Mouse (Mus musculus) gonadal fat pad, adult 2 months (tissue): ENCODE measurements around the gene Vmn2r47. TPM values are rescaled to one million over a fixed set of nuclear protein-coding genes. Genes with fewer than 3 reads are reported as not detected.
"Not testable (repeated sequence)": the region's sequence is repeated elsewhere in the genome, so short reads cannot be mapped to it uniquely, and the experiment has no call there.

Experiments used
- DNase-seq: peaks from one replicate; pipeline ENCODE4 v3.0.0-alpha.2; 2012; ENCODE audit warnings: low read depth
- polyA plus RNA-seq: library from polyadenylated mRNA; depleted of rRNA; stranded (reverse); fragments of >200 nt; gene quantifications from 2 replicates; pipeline ENCODE4 v1.2.3, GENCODE M21; 2012; rRNA removed

Vmn2r47 gene
- not detected in 2 replicates for polyA plus RNA-seq

- not testable (repeated sequence) for DNase-seq
Observed at GRCm38 (mm10) chr7:9841225-9841624, at the start of gene Vmn2r47. Gene Vmn2r47, minus strand, starts transcription at chr7:9841325.

GRCm38 (mm10) chr7:9770471-9770870 lies 70.7 kb downstream of the Vmn2r47 start, which contains the start of gene Vmn2r46:
Gene Vmn2r46, minus strand, starts transcription at chr7:9770571.
- DNase-seq: not testable (repeated sequence)

Other genes with a start within 250 kb of the Vmn2r47 start
- gene Vmn2r46, start 70.8 kb downstream of the Vmn2r47 start, polyA plus RNA-seq: not detected in 2 replicates
- not detected in 2 replicates for gene Vmn2r48, start 112.3 kb upstream of the Vmn2r47 start, polyA plus RNA-seq
- gene Vmn2r49, start 150.9 kb upstream of the Vmn2r47 start, polyA plus RNA-seq: not detected in 2 replicates
- not detected in 2 replicates for gene Vmn2r50, start 212.0 kb upstream of the Vmn2r47 start, polyA plus RNA-seq